Mouse (Mus musculus) hindbrain, embryonic 10.5 days (tissue): ENCODE data around the gene Fcrl5. TPM values are rescaled to one million over a fixed set of nuclear protein-coding genes. Genes with fewer than 3 reads are reported as not detected.

ENCODE experiments used
- DNase-seq: peaks from one replicate; pipeline ENCODE4 v3.0.0-alpha.2; 2017; ENCODE audit warnings: low spot score
- H3K27ac ChIP-seq: fragments of 300-500 bp; sonication (generic); 2 replicates; pipeline ENCODE4 v1.5.1; 2016; ENCODE audit warnings: mild to moderate bottlenecking, moderate library complexity
- H3K27me3 ChIP-seq: fragments of 300-500 bp; sonication (generic); 2 replicates; pipeline ENCODE4 v1.6.1; 2016; ENCODE audit warnings: mild to moderate bottlenecking; ENCODE audit not compliant: poor library complexity, insufficient read depth, severe bottlenecking
- H3K36me3 ChIP-seq: fragments of 300-500 bp; sonication (generic); 2 replicates; pipeline ENCODE4 v1.6.1; 2016; ENCODE audit warnings: mild to moderate bottlenecking, moderate library complexity
- H3K4me1 ChIP-seq: fragments of 300-500 bp; sonication (generic); replicated peaks from 2 replicates; pipeline ENCODE4 v1.6.1; 2016; ENCODE audit warnings: mild to moderate bottlenecking
- H3K4me3 ChIP-seq: fragments of 300-500 bp; sonication (generic); 2 replicates; pipeline ENCODE4 v1.5.1; 2016; ENCODE audit warnings: mild to moderate bottlenecking, moderate library complexity
- H3K9me3 ChIP-seq: fragments of 300-500 bp; sonication (generic); 2 replicates; pipeline ENCODE4 v1.6.1; 2016; ENCODE audit warnings: mild to moderate bottlenecking, moderate library complexity
- WGBS: fragments of 180-500 bp; shearing (Covaris S2); methylation state at CpG from one replicate; pipeline ENCODE4 v1.1.7; 2016; 5-methylcytosine and 5-hydroxymethylcytosine counted together
- polyA plus RNA-seq: library from polyadenylated mRNA; unstranded; fragments of >200 nt; fragmentation: Nextera tagmentation; extraction: Ambion mirVana; gene quantifications from 2 replicates; pipeline ENCODE4 v1.2.1, GENCODE M21; 2016

Gene Fcrl5
- polyA plus RNA-seq, 1 experiment from 2014 or later = not detected

DNA sequence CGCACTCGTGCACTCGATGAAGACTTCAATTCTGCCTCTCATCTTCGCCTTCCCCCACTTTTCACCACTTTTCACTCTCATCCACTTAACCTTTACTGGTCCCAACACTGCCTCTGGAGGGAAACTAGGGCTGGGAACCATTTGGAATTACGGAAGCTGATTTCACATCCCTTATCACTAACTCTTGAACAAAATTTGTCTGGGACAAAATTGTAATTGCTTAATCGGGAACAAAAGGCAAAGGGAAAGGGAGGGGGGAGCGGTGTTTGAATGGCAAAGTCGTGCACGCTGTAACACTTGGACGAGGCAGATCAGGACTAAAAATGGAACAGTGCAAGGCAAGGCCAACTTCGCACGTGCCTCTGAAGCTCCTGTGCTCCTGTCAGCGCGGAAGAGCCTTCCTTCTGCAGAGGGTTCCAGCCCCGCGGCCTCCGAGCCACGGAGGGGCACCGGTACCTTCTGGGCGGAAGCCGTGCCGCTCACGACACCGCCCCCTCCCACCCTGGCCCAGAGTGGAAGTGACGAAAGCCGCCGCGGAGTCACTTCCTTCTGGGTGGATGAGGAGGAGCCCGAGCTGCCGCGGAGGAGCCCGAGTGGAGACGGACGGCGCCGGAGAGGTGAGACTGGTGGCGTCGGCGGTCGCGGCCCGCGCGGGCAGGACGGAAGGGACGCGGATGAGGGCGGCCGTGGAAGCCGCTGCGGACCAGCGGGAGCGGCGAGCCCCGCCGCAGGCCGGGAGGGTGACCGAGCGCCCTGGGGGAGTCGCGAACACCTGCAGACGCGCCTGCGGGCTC, 89.7 kb downstream of the Fcrl5 start, which contains the start of gene Etv3:
Gene Etv3 (plus strand): TSS at position 365 of the 794 bp plus-strand sequence.
- H3K9me3 ChIP-seq = no peaks in the 10 kb centered on the region
- peak; percentile 89 for DNase-seq
- no peaks in the 10 kb centered on the region; the same call in 1 of the 2 replicates for H3K27me3 ChIP-seq
- WGBS = 5% methylated on average over 64 of the region's 64 CpGs
- H3K36me3 ChIP-seq = peaks cover 32% of the 10 kb centered on the region
- H3K27ac ChIP-seq = peak within 1 kb of the TSS; percentile 96
- H3K4me1 ChIP-seq = peaks cover 21% of the 10 kb centered on the region
- H3K4me3 ChIP-seq = peak within 1 kb of the TSS; percentile 97

DNA sequence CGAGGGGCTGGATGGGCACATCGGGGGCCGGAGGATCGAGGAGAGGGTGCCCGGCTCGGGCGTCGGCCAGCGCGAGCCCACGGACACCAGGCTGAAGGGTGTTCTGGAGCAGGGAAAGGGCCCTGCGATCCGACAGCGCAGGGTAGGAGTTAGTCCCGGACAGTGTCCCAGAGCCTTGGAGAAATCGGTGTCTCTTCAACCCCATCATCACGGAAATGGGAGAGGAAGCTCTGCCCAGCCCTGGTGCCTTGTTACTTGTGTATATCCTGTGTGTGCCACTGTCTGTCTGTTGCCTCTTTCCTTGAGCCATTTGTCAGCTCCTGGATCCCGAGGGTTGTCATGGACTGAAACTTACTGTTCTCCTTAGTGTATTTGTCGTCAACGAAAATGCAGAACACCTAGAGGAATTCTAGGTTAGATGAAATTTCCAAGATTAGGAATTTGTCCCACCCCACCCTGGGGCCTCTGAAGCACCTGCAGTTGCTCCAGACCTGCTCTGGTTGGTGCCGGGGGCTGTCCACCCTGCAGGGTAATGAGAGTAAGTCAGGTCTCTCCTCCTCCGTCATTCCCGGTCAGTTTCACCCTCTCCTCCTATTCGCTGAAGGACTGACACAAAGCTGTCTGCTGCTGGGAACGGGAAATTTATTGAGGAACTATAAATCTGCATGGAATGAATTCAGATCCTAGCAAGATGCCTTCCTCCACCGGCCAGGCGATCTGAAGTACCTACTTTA, 90.4 kb downstream of the Fcrl5 start:
- 10% methylated on average over 27 of the region's 27 CpGs for WGBS
- H3K36me3 ChIP-seq = peaks cover 40% of the 10 kb centered on the region
- H3K27me3 ChIP-seq = no peaks in the 10 kb centered on the region; the same call in 1 of the 2 replicates
- peak overlapping the region; percentile 96 for H3K27ac ChIP-seq
- peak overlapping the region; percentile 97 for H3K4me3 ChIP-seq
- no peaks in the 10 kb centered on the region for H3K9me3 ChIP-seq
- DNase-seq = no peak
- peaks cover 21% of the 10 kb centered on the region for H3K4me1 ChIP-seq

DNA sequence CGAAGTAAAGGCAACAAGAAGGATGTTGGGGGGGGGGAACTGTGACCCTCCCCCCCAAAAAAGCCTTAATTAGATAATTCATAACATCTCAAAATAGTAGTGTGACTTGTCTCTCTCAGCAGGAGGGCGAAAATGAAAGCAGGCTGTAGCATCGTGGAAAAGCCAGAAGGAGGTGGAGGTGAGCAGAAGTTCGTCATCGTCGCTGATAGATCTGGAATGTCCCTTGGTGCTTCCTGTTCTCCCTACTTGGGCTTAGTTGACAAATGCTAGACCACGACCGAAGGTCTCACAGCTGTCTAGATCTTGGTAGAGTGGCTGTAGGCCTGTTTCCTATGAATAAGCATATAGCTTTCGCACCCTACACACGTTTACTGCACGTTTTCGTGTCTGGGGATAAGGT, 91.6 kb downstream of the Fcrl5 start:
- 90% methylated on average over 12 of the region's 12 CpGs for WGBS
- peaks cover 51% of the 10 kb centered on the region for H3K36me3 ChIP-seq
- no peaks in the 10 kb centered on the region; the same call in 1 of the 2 replicates for H3K27me3 ChIP-seq
- H3K4me1 ChIP-seq = peaks cover 21% of the 10 kb centered on the region
- no peaks in the 10 kb centered on the region for H3K9me3 ChIP-seq
- no peak for DNase-seq
- H3K27ac ChIP-seq = no peak overlapping the region
- H3K4me3 ChIP-seq = no peak overlapping the region

DNA sequence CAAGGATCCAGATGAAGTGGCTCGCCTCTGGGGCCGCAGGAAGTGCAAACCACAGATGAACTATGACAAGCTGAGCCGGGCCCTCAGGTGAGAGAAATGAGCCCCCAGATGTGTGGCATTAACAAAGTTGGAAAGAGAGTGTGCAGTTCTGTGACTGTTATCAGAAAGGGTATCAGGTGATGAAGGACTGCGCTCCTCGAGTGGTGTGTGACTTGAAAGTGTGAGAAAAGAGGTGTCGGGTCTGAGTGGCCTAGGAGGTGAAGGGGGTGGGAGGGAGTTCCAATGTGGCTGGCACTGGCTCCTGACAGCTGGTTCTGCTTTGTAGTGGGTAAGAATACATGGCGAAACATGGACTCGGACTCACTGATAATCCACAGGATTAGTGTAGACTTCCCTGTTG, 92.4 kb downstream of the Fcrl5 start:
- no peaks in the 10 kb centered on the region for H3K9me3 ChIP-seq
- DNase-seq = no peak
- no peak overlapping the region for H3K4me3 ChIP-seq
- H3K36me3 ChIP-seq = peaks cover 60% of the 10 kb centered on the region
- no peak overlapping the region for H3K27ac ChIP-seq
- H3K27me3 ChIP-seq = no peaks in the 10 kb centered on the region; the same call in 1 of the 2 replicates
- H3K4me1 ChIP-seq = peaks cover 21% of the 10 kb centered on the region
- WGBS = 93% methylated on average over 8 of the region's 8 CpGs

DNA sequence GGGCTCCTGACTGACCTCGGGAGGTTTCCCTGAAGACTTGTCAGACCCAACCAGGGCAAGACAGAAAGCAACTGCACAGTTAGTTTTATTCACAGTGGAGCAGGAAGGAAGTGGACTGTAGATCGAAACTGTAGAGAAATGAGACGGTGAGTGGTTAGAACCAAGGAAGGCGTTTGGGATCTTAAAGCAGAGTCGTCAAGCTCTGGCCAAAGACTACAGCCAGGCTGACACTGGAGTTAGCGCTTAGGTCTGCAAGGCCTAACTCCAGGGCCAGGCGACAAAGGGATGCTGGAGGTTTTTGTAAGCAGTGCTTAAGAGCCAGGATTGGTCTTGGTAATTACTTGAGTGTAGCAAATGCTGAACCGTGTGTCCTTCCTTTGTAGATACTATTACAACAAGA, 93.3 kb downstream of the Fcrl5 start:
- peaks cover 68% of the 10 kb centered on the region for H3K36me3 ChIP-seq

DNA sequence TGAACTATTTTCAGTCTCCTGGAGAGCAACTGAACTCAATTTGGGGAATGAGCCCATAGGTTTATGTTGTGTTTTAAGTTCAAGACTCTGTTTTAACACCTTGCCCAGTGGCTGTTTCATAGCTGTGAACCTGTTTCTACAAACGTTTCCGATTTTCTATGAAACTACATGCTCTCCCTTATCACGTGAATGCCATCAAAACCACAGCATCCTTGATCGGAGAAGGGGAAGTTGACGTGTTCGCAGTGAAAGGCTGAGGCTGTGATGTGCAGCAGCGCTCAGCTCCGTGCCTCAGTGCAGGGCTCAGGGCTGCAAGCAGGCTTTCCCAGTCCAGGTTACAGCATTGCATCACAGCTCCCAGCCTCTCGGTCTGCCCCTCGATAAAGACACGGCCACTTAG, 94.0 kb downstream of the Fcrl5 start:
- 95% methylated on average over 11 of the region's 11 CpGs for WGBS
- Histone ChIP-seq H3K27ac (no peak overlapping the region), H3K36me3 (peaks cover 76% of the 10 kb centered on the region), H3K4me1 (peaks cover 21% of the 10 kb centered on the region), H3K9me3 (no peaks in the 10 kb centered on the region), H3K27me3 (no peaks in the 10 kb centered on the region), H3K4me3 (no peak overlapping the region)
- DNase-seq = no peak

More for the DNA sequence above, 93.3 kb downstream of the Fcrl5 start:
- WGBS = 93% methylated on average over 8 of the region's 8 CpGs
- Histone ChIP-seq H3K4me1 (peaks cover 21% of the 10 kb centered on the region), H3K27ac (no peak overlapping the region), H3K9me3 (no peaks in the 10 kb centered on the region), H3K27me3 (no peaks in the 10 kb centered on the region), H3K4me3 (no peak overlapping the region)
- no peak for DNase-seq

DNA sequence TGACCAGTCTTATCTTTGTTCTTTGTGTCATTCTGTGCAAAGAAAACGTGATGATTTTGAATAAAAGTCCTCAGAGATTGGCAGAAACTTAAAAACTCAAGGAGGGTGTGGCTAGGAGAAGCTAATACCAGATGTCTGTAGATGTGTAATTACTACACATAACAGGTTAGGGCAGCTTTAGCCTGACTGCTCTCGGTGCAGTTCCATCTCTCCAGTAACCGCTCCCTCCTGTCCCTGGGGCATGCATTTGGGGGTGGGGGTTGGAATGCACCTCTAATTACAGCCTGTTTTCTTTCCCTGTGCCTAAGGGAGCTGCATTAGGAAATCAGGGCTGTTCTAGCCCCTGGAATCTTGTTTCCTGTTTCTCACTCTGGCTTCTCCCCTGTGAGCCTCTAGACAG, 94.7 kb downstream of the Fcrl5 start:
- no peak for DNase-seq
- 87% methylated on average over 3 of the region's 3 CpGs for WGBS
- Histone ChIP-seq H3K9me3 (no peaks in the 10 kb centered on the region), H3K4me1 (peaks cover 16% of the 10 kb centered on the region), H3K36me3 (peaks cover 82% of the 10 kb centered on the region), H3K27ac (no peak overlapping the region), H3K27me3 (no peaks in the 10 kb centered on the region), H3K4me3 (no peak overlapping the region)

DNA sequence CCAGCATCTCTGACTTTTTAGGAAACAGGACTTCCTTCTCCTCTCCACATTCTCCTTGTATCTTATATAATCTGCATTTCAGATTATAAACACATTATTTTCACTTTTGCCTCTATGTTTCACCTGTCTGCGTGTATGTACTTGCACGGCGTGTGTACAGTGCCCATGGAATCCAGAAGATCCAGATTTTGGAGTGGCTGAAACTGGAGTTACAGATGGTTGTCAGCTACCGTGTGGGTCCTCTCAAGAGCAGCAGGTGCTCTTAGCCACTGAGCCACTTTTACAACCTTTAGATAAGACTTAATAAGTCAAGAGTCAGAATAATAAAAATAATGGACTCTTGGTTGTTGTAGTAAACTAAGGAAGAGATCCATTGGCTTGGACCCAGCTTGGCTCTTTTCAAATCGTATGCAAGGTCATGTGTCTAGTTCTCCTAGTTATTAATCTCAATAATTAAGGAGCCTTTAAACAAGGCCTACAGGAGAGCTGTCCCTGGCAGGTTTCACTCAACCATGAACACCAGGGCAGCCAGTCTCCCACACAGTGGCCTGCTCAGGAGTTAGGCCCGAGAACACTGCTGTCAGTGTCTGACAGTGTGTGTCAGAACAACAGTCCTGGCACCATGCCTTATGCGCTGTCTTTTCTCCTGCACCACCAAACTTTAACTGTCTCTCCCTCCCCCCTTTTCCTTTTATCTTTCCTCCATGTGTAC, 98.2 kb downstream of the Fcrl5 start:
- Histone ChIP-seq H3K27me3 (no peaks in the 10 kb centered on the region), H3K27ac (no peak overlapping the region), H3K36me3 (peaks cover 100% of the 10 kb centered on the region), H3K4me1 (no peaks in the 10 kb centered on the region), H3K9me3 (no peaks in the 10 kb centered on the region), H3K4me3 (no peak overlapping the region)
- WGBS = 94% methylated on average over 7 of the region's 7 CpGs
- DNase-seq = no peak

DNA sequence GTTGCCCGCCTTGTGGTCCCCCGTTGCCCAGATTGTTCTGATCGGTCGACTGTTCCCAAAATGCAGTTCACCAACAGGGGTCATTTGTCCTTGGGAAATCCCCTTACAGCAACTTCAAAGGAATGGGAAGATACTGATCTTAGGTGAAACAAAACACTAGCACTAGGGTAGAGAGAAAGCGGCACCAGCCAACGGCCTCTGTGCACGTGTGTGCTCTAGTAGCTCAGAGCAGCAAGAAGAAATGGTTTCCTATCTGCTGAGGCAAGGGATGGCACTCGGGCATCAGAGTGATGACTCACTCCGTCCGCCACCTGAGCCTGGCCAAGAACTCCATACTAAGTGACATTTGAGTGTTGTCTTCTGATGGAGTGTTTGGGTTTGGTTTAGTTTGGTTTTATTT, 102.5 kb downstream of the Fcrl5 start:
- DNase-seq = no peak
- Histone ChIP-seq H3K27me3 (peaks cover 13% of the 10 kb centered on the region; the same call in 1 of the 2 replicates), H3K27ac (no peak overlapping the region), H3K36me3 (peaks cover 74% of the 10 kb centered on the region), H3K9me3 (no peaks in the 10 kb centered on the region), H3K4me3 (no peak overlapping the region), H3K4me1 (peaks cover 30% of the 10 kb centered on the region)
- WGBS = 89% methylated on average over 10 of the region's 10 CpGs

DNA sequence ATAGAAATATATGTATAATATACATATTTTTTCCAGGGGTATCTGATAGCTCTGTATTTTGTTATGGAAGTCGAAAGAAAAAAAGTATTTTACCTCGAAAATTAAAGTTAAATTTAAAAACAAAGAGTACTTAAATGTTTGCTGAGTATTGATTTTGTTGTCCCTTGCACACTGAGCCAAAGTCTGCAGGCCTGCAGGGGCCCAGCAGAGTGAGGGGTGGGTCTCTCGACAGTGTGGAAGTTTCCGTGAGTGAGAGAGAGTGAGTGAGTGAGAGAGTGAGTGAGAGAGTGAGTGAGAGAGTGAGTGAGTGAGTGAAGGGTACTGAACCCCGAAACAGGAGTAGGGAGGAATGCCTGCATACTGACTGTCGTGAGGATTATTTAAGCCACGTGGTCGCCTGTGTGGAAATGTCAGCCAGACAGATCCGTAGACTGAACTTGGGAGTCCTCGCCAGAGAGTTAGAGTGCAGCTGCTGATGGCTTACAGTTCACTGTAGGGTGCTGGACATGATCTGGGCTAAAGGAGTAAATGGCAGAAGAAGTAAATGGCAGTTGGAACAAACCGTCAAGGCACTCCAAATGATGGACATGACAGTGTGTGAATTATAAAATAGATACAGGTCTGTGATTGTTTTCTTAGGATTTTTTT, 104.6 kb downstream of the Fcrl5 start:
- WGBS = 74% methylated on average over 11 of the region's 11 CpGs

DNA sequence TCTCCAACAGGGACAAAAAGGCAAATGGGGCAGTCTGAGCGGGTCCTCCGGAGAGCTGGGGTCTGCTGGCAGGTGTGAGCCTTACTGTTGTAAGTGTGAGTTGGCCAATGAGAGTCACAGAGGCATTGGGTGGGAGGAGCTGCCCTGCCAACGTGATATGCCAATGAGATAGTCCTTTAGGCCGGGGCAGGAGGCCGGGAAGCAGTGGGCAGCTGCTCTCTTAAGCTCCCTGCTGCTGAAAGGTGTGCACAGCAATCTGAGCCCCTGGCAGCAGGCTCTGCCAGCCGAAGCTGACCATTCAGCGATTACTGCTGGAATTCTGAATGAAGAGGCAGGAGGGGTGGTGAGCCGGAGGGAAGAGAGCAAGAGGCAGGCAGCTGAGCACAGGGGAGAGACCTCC, 105.1 kb downstream of the Fcrl5 start:
- no peaks in the 10 kb centered on the region for H3K9me3 ChIP-seq
- peaks cover 47% of the 10 kb centered on the region for H3K36me3 ChIP-seq
- H3K27me3 ChIP-seq = peaks cover 40% of the 10 kb centered on the region
- peaks cover 44% of the 10 kb centered on the region for H3K4me1 ChIP-seq
- H3K27ac ChIP-seq = peak overlapping the region; percentile 50; the same call in 1 of the 2 replicates
- DNase-seq = no peak
- no peak overlapping the region for H3K4me3 ChIP-seq
- 25% methylated on average over 8 of the region's 8 CpGs for WGBS

More for the DNA sequence above, 104.6 kb downstream of the Fcrl5 start:
- Histone ChIP-seq H3K4me3 (no peak overlapping the region), H3K9me3 (no peaks in the 10 kb centered on the region), H3K36me3 (peaks cover 53% of the 10 kb centered on the region), H3K27ac (no peak overlapping the region), H3K27me3 (peaks cover 34% of the 10 kb centered on the region), H3K4me1 (peaks cover 39% of the 10 kb centered on the region)
- no peak for DNase-seq

DNA sequence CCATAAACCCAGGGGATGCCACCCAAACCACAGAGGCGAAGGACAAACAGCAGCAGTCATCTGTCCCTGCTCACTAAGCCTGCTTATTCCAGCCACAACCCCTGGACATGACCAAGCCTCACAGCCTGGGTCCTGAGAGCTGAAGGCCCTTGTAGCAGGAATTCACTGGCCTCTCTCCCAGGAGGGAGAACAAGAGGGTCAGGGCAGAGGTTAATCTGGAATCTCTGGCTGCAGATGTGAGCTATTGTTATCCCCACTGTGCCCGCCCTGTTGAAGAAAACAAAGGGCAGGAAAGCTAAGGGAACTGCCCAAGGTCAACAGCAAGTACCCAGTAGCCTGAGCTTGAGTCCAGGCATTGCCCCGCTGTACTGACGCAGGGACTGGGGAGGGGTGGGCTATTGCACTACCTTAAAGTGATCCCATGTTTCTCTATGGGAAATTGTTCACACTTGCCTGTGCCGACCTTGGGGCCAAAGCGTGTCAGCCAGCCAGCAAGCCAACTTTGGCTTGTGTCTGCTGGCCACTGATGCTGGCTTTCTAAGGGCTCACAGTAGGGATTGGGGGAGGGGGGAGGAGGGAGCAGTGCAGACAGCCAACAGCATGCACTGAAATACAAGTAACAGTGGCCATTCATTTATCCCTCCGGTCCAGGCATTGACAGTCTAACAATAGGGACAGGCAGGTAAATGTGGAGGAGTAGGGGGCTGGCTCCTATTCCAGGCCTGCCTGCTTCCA, 107.1 kb downstream of the Fcrl5 start:
- DNase-seq = peak; percentile 67
- Histone ChIP-seq H3K4me3 (0 out of 2 replicates have a peak overlapping the region, but pooled peaks have one; percentile 9), H3K36me3 (peaks cover 28% of the 10 kb centered on the region), H3K4me1 (peaks cover 55% of the 10 kb centered on the region), H3K27me3 (peaks cover 56% of the 10 kb centered on the region), H3K27ac (peak overlapping the region; percentile 67), H3K9me3 (no peaks in the 10 kb centered on the region)
- WGBS = 37% methylated on average over 7 of the region's 7 CpGs
